Mouse (Mus musculus): ENCODE measurements around the gene Gm10985. TPM values are rescaled to one million over a fixed set of nuclear protein-coding genes. Genes with fewer than 3 reads are reported as not detected.

Gm10985 gene
- polyA plus RNA-seq (2014; fragmentation: Nextera tagmentation; extraction: Ambion mirVana): not detected in 2 replicates

GRCm38 (mm10) chr3:53844786-53845185 lies at the start of gene Gm10985:
Gene Gm10985 (plus strand): TSS chr3:53845086.
- WGBS: 84% methylated on average over 2 of the region's 2 CpGs
- H3K27ac ChIP-seq (ENCODE audit: low read depth, low read length): no peak within 1 kb of the TSS
- H3K4me1 ChIP-seq (ENCODE audit: control insufficient read depth, insufficient read depth, low read length): no peaks in the 10 kb centered on the region
- H3K36me3 ChIP-seq (ENCODE audit: control insufficient read depth, insufficient read depth, low read length): no peaks in the 10 kb centered on the region
- H3K4me3 ChIP-seq (ENCODE audit: low read depth, low read length): no peak within 1 kb of the TSS
- DNase-seq (ENCODE audit: low spot score, missing footprints) (no peak), ATAC-seq (ENCODE audit: low FRiP score) (no peak)
- no peak within 1 kb of the TSS for H3K9ac ChIP-seq (ENCODE audit: low read length)
- H3K9me3 ChIP-seq (ENCODE audit: control insufficient read depth, low read length): no peaks in the 10 kb centered on the region
- H3K4me2 ChIP-seq: no peak within 1 kb of the TSS
- H3K27me3 ChIP-seq (ENCODE audit: control insufficient read depth, insufficient read depth, low read length): no peaks in the 10 kb centered on the region

- no peaks in the 10 kb centered on the region for H3K9me3 ChIP-seq (ENCODE audit: control insufficient read depth, low read length)
- WGBS: 88% methylated on average over 1 of the region's 1 CpGs
- DNase-seq (ENCODE audit: low spot score, missing footprints) (no peak), ATAC-seq (ENCODE audit: low FRiP score) (no peak)
- H3K36me3 ChIP-seq (ENCODE audit: control insufficient read depth, insufficient read depth, low read length): no peaks in the 10 kb centered on the region
- H3K4me1 ChIP-seq (ENCODE audit: control insufficient read depth, insufficient read depth, low read length): no peaks in the 10 kb centered on the region
- no peak overlapping the region for H3K4me3 ChIP-seq (ENCODE audit: low read depth, low read length)
- no peak overlapping the region for H3K9ac ChIP-seq (ENCODE audit: low read length)
- no peaks in the 10 kb centered on the region for H3K27me3 ChIP-seq (ENCODE audit: control insufficient read depth, insufficient read depth, low read length)
- no peak overlapping the region for H3K27ac ChIP-seq (ENCODE audit: low read depth, low read length)
- no peak overlapping the region for H3K4me2 ChIP-seq
Measured at GRCm38 (mm10) chr3:53796933-53797332, 48.0 kb upstream of the Gm10985 start.

- 76% methylated on average over 2 of the region's 2 CpGs for WGBS
- DNase-seq (ENCODE audit: low spot score, missing footprints): no peak
- Histone ChIP-seq H3K36me3 (ENCODE audit: control insufficient read depth, insufficient read depth, low read length) (no peaks in the 10 kb centered on the region), H3K4me2 (no peak overlapping the region), H3K27ac (ENCODE audit: low read depth, low read length) (no peak overlapping the region), H3K4me1 (ENCODE audit: control insufficient read depth, insufficient read depth, low read length) (no peaks in the 10 kb centered on the region), H3K27me3 (ENCODE audit: control insufficient read depth, insufficient read depth, low read length) (no peaks in the 10 kb centered on the region), H3K9ac (ENCODE audit: low read length) (no peak overlapping the region), H3K9me3 (ENCODE audit: control insufficient read depth, low read length) (no peaks in the 10 kb centered on the region), H3K4me3 (ENCODE audit: low read depth, low read length) (no peak overlapping the region)
- ATAC-seq (ENCODE audit: low FRiP score): no peak
Measured at GRCm38 (mm10) chr3:53799671-53800070, 45.2 kb upstream of the Gm10985 start.

GRCm38 (mm10) chr3:53813421-53813977 lies 31.4 kb upstream of the Gm10985 start:
- Histone ChIP-seq H3K36me3 (ENCODE audit: control insufficient read depth, insufficient read depth, low read length) (no peaks in the 10 kb centered on the region), H3K27ac (ENCODE audit: low read depth, low read length) (no peak overlapping the region), H3K27me3 (ENCODE audit: control insufficient read depth, insufficient read depth, low read length) (no peaks in the 10 kb centered on the region), H3K4me2 (no peak overlapping the region), H3K4me1 (ENCODE audit: control insufficient read depth, insufficient read depth, low read length) (no peaks in the 10 kb centered on the region), H3K9me3 (ENCODE audit: control insufficient read depth, low read length) (no peaks in the 10 kb centered on the region), H3K9ac (ENCODE audit: low read length) (no peak overlapping the region), H3K4me3 (ENCODE audit: low read depth, low read length) (no peak overlapping the region)
- ATAC-seq (ENCODE audit: low FRiP score) (no peak), DNase-seq (ENCODE audit: low spot score, missing footprints) (no peak)
- WGBS: 83% methylated on average over 7 of the region's 7 CpGs

- no peak overlapping the region for H3K9ac ChIP-seq (ENCODE audit: low read length)
- H3K9me3 ChIP-seq (ENCODE audit: control insufficient read depth, low read length): no peaks in the 10 kb centered on the region
- no peak overlapping the region for H3K4me2 ChIP-seq
- WGBS: 78% methylated on average over 2 of the region's 2 CpGs
- H3K4me3 ChIP-seq (ENCODE audit: low read depth, low read length): no peak overlapping the region
- ATAC-seq (ENCODE audit: low FRiP score) (no peak), DNase-seq (ENCODE audit: low spot score, missing footprints) (no peak)
- H3K36me3 ChIP-seq (ENCODE audit: control insufficient read depth, insufficient read depth, low read length): no peaks in the 10 kb centered on the region
- H3K4me1 ChIP-seq (ENCODE audit: control insufficient read depth, insufficient read depth, low read length): no peaks in the 10 kb centered on the region
- no peak overlapping the region for H3K27ac ChIP-seq (ENCODE audit: low read depth, low read length)
- no peaks in the 10 kb centered on the region for H3K27me3 ChIP-seq (ENCODE audit: control insufficient read depth, insufficient read depth, low read length)
Measured at GRCm38 (mm10) chr3:53834238-53834637, 10.6 kb upstream of the Gm10985 start.

GRCm38 (mm10) chr3:53846206-53846928 lies 1.5 kb downstream of the Gm10985 start:
- no peaks in the 10 kb centered on the region for H3K36me3 ChIP-seq (ENCODE audit: control insufficient read depth, insufficient read depth, low read length)
- H3K27ac ChIP-seq (ENCODE audit: low read depth, low read length): no peak overlapping the region
- H3K4me3 ChIP-seq (ENCODE audit: low read depth, low read length): no peak overlapping the region
- no peak overlapping the region for H3K9ac ChIP-seq (ENCODE audit: low read length)
- H3K9me3 ChIP-seq (ENCODE audit: control insufficient read depth, low read length): no peaks in the 10 kb centered on the region
- no peak overlapping the region for H3K4me2 ChIP-seq
- whole genome bisulfite sequencing: 78% methylated on average over 7 of the region's 7 CpGs
- ATAC-seq (ENCODE audit: low FRiP score) (no peak), DNase-seq (ENCODE audit: low spot score, missing footprints) (no peak)
- no peaks in the 10 kb centered on the region for H3K27me3 ChIP-seq (ENCODE audit: control insufficient read depth, insufficient read depth, low read length)
- H3K4me1 ChIP-seq (ENCODE audit: control insufficient read depth, insufficient read depth, low read length): no peaks in the 10 kb centered on the region

- DNase-seq (ENCODE audit: low spot score, missing footprints): no peak
Measured at GRCm38 (mm10) chr3:53847726-53848125, 2.8 kb downstream of the Gm10985 start.

GRCm38 (mm10) chr3:53848262-53848661 lies 3.4 kb downstream of the Gm10985 start:
- no peaks in the 10 kb centered on the region for H3K27me3 ChIP-seq (ENCODE audit: control insufficient read depth, insufficient read depth, low read length)
- no peak overlapping the region for H3K4me3 ChIP-seq (ENCODE audit: low read depth, low read length)
- DNase-seq (ENCODE audit: low spot score, missing footprints) (no peak), ATAC-seq (ENCODE audit: low FRiP score) (no peak)
- no peak overlapping the region for H3K4me2 ChIP-seq
- H3K9me3 ChIP-seq (ENCODE audit: control insufficient read depth, low read length): no peaks in the 10 kb centered on the region
- H3K4me1 ChIP-seq (ENCODE audit: control insufficient read depth, insufficient read depth, low read length): no peaks in the 10 kb centered on the region
- H3K36me3 ChIP-seq (ENCODE audit: control insufficient read depth, insufficient read depth, low read length): no peaks in the 10 kb centered on the region
- no peak overlapping the region for H3K9ac ChIP-seq (ENCODE audit: low read length)
- WGBS: 82% methylated on average over 11 of the region's 11 CpGs
- no peak overlapping the region for H3K27ac ChIP-seq (ENCODE audit: low read depth, low read length)

More at GRCm38 (mm10) chr3:53847726-53848125, 2.8 kb downstream of the Gm10985 start:
- Histone ChIP-seq H3K36me3 (ENCODE audit: control insufficient read depth, insufficient read depth, low read length) (no peaks in the 10 kb centered on the region), H3K4me1 (ENCODE audit: control insufficient read depth, insufficient read depth, low read length) (no peaks in the 10 kb centered on the region), H3K27ac (ENCODE audit: low read depth, low read length) (no peak overlapping the region), H3K9ac (ENCODE audit: low read length) (no peak overlapping the region), H3K9me3 (ENCODE audit: control insufficient read depth, low read length) (no peaks in the 10 kb centered on the region), H3K4me3 (ENCODE audit: low read depth, low read length) (no peak overlapping the region), H3K27me3 (ENCODE audit: control insufficient read depth, insufficient read depth, low read length) (no peaks in the 10 kb centered on the region), H3K4me2 (no peak overlapping the region)
- WGBS: 80% methylated on average over 4 of the region's 4 CpGs
- no peak for ATAC-seq (ENCODE audit: low FRiP score)

- Histone ChIP-seq H3K4me3 (ENCODE audit: low read depth, low read length) (no peak overlapping the region), H3K27me3 (ENCODE audit: control insufficient read depth, insufficient read depth, low read length) (no peaks in the 10 kb centered on the region), H3K4me2 (no peak overlapping the region), H3K9me3 (ENCODE audit: control insufficient read depth, low read length) (no peaks in the 10 kb centered on the region), H3K4me1 (ENCODE audit: control insufficient read depth, insufficient read depth, low read length) (no peaks in the 10 kb centered on the region), H3K27ac (ENCODE audit: low read depth, low read length) (no peak overlapping the region), H3K36me3 (ENCODE audit: control insufficient read depth, insufficient read depth, low read length) (no peaks in the 10 kb centered on the region), H3K9ac (ENCODE audit: low read length) (no peak overlapping the region)
- ATAC-seq (ENCODE audit: low FRiP score): no peak
- DNase-seq (ENCODE audit: low spot score, missing footprints): peak; percentile 73
- 85% methylated on average over 4 of the region's 4 CpGs for WGBS
Measured at GRCm38 (mm10) chr3:53854261-53854660, 9.4 kb downstream of the Gm10985 start.

Measured in midbrain, embryonic 11.5 days (tissue).